Mouse (Mus musculus) intestine, postnatal 0 days (tissue): ENCODE measurements around the gene Evx2. TPM values are rescaled to one million over a fixed set of nuclear protein-coding genes. Genes with fewer than 3 reads are reported as not detected.

Experiments used
- ATAC-seq: fragments of 200-750 bp; cut with Nextera tagmentation; 2 replicates; pipeline ENCODE4 v1.8.0; 2017; ENCODE audit warnings: mild to moderate bottlenecking, moderate TSS enrichment, moderate library complexity
- H3K27ac ChIP-seq: fragments of 300-500 bp; sonication (generic); 2 replicates; pipeline ENCODE4 v1.5.1; 2014; ENCODE audit warnings: mild to moderate bottlenecking, low read depth, low read length, moderate library complexity
- H3K27me3 ChIP-seq: fragments of 300-500 bp; sonication (generic); replicated peaks from 2 replicates; pipeline ENCODE4 v1.6.1; 2014; ENCODE audit warnings: low read length, mixed read lengths; ENCODE audit not compliant: control insufficient read depth, insufficient read depth
- H3K36me3 ChIP-seq: fragments of 300-500 bp; sonication (generic); 2 replicates; pipeline ENCODE4 v1.6.1; 2014; ENCODE audit warnings: mild to moderate bottlenecking, moderate library complexity; ENCODE audit not compliant: control insufficient read depth, insufficient read depth
- H3K4me1 ChIP-seq: fragments of 300-500 bp; sonication (generic); replicated peaks from 2 replicates; pipeline ENCODE4 v1.6.1; 2014; ENCODE audit warnings: antibody characterized with exemption, low read length, mixed read lengths; ENCODE audit not compliant: control insufficient read depth, insufficient read depth
- H3K4me2 ChIP-seq: fragments of 300-500 bp; sonication (generic); replicated peaks from 2 replicates; pipeline ENCODE4 v1.6.1; 2014; ENCODE audit warnings: low read depth, mild to moderate bottlenecking, moderate library complexity
- H3K4me3 ChIP-seq: fragments of 300-500 bp; sonication (generic); 2 replicates; pipeline ENCODE4 v1.5.1; 2014; ENCODE audit warnings: low read depth, low read length
- H3K9ac ChIP-seq: fragments of 300-500 bp; sonication (generic); 2 replicates; pipeline ENCODE4 v1.6.1; 2014; ENCODE audit warnings: mild to moderate bottlenecking, low read depth, low read length
- H3K9me3 ChIP-seq: fragments of 300-500 bp; sonication (generic); 2 replicates; pipeline ENCODE4 v1.6.1; 2016; ENCODE audit warnings: mixed run types; ENCODE audit not compliant: control insufficient read depth
- CTCF ChIP-seq: sonication (generic); IDR thresholded peaks from 2 replicates; pipeline ENCODE4 v1.5.1; 2016; ENCODE audit warnings: low read depth, mild to moderate bottlenecking, control low read depth, antibody characterized with exemption, moderate library complexity
- WGBS: fragments of 180-500 bp; shearing (Covaris S2); extraction: QIAGEN DNeasy Blood & Tissue Kit; methylation state at CpG from one replicate; pipeline ENCODE4 v1.1.7; 2014; 5-methylcytosine and 5-hydroxymethylcytosine counted together
- polyA plus RNA-seq: library from polyadenylated mRNA; unstranded; fragments of >200 nt; fragmentation: Nextera tagmentation; extraction: Ambion mirVana; gene quantifications from 2 replicates; pipeline ENCODE4 v1.2.1, GENCODE M21; 2015

The Evx2 gene
- polyA plus RNA-seq, 1 experiment from 2014 or later, result not detected

- no peak overlapping the region for H3K9ac ChIP-seq
- H3K36me3 ChIP-seq, result no peaks in the 10 kb centered on the region
- H3K4me1 ChIP-seq, result no peaks in the 10 kb centered on the region
- peaks cover 99% of the 10 kb centered on the region for H3K27me3 ChIP-seq
- H3K27ac ChIP-seq, result no peak overlapping the region
- peak overlapping the region; percentile 28; the same call in 1 of the 2 replicates for H3K4me2 ChIP-seq
- no peak for ATAC-seq
- TF ChIP-seq CTCF, result no peak
- WGBS, result 5% methylated on average over 35 of the region's 35 CpGs
- peak overlapping the region; percentile 19 for H3K4me3 ChIP-seq
- no peaks in the 10 kb centered on the region for H3K9me3 ChIP-seq
These were observed 32.8 kb upstream of the Evx2 start for GRCm38 (mm10) chr2:74691995-74692807.

- no peak for ATAC-seq
- Histone ChIP-seq H3K4me1 (no peaks in the 10 kb centered on the region), H3K9ac (no peak within 1 kb of the TSS), H3K27ac (no peak within 1 kb of the TSS), H3K4me2 (peak within 1 kb of the TSS; percentile 28; the same call in 1 of the 2 replicates), H3K27me3 (peaks cover 99% of the 10 kb centered on the region), H3K4me3 (peak within 1 kb of the TSS; percentile 19), H3K36me3 (no peaks in the 10 kb centered on the region), H3K9me3 (no peaks in the 10 kb centered on the region)
- TF ChIP-seq CTCF, result peak; percentile 64
- 2% methylated on average over 56 of the region's 56 CpGs for WGBS
These were observed 31.9 kb upstream of the Evx2 start, which contains the start of gene Hoxd10 for GRCm38 (mm10) chr2:74691022-74691951. Gene Hoxd10 (plus strand): TSS chr2:74691924.

GRCm38 (mm10) chr2:74690338-74690716 lies 31.0 kb upstream of the Evx2 start:
- no peak overlapping the region for H3K4me3 ChIP-seq
- H3K36me3 ChIP-seq, result no peaks in the 10 kb centered on the region
- H3K27ac ChIP-seq, result no peak overlapping the region
- H3K4me1 ChIP-seq, result no peaks in the 10 kb centered on the region
- TF ChIP-seq CTCF, result no peak
- H3K4me2 ChIP-seq, result no peak overlapping the region
- H3K9ac ChIP-seq, result no peak overlapping the region
- peaks cover 97% of the 10 kb centered on the region for H3K27me3 ChIP-seq
- no peaks in the 10 kb centered on the region for H3K9me3 ChIP-seq
- WGBS, result 9% methylated on average over 8 of the region's 8 CpGs
- no peak for ATAC-seq

GRCm38 (mm10) chr2:74689574-74690337 lies 30.4 kb upstream of the Evx2 start:
- no peaks in the 10 kb centered on the region for H3K4me1 ChIP-seq
- no peaks in the 10 kb centered on the region for H3K36me3 ChIP-seq
- H3K4me3 ChIP-seq, result 0 out of 2 replicates have a peak overlapping the region, but pooled peaks have one; percentile 1
- H3K4me2 ChIP-seq, result no peak overlapping the region; the same call in 1 of the 2 replicates
- no peak for ATAC-seq
- no peak overlapping the region for H3K9ac ChIP-seq
- H3K27ac ChIP-seq, result no peak overlapping the region
- TF ChIP-seq CTCF, result no peak
- H3K27me3 ChIP-seq, result peaks cover 97% of the 10 kb centered on the region
- no peaks in the 10 kb centered on the region for H3K9me3 ChIP-seq
- 2% methylated on average over 24 of the region's 24 CpGs for WGBS

GRCm38 (mm10) chr2:74688795-74689573 lies 29.6 kb upstream of the Evx2 start:
- H3K9ac ChIP-seq, result no peak overlapping the region
- TF ChIP-seq CTCF, result no peak
- H3K27me3 ChIP-seq, result peaks cover 97% of the 10 kb centered on the region
- H3K4me3 ChIP-seq, result 0 out of 2 replicates have a peak overlapping the region, but pooled peaks have one; percentile 1
- 5% methylated on average over 12 of the region's 12 CpGs for WGBS
- H3K4me1 ChIP-seq, result no peaks in the 10 kb centered on the region
- H3K4me2 ChIP-seq, result no peak overlapping the region
- no peak for ATAC-seq
- no peak overlapping the region for H3K27ac ChIP-seq
- H3K36me3 ChIP-seq, result no peaks in the 10 kb centered on the region
- H3K9me3 ChIP-seq, result no peaks in the 10 kb centered on the region
